Mouse (Mus musculus) testis, adult 2 months (tissue): ENCODE measurements at regions not wholly inside any gene's neighbourhood (a gene's known extent, or its start where the extent isn't known, plus 50 kb on each side); places are given as distances from the start of the nearest gene placed in this dataset.
A peak's percentile ranks its signal among the peaks of the same experiment; 100 is the strongest.

ENCODE experiments used
- H3K27ac ChIP-seq: fragments of 200-500 bp; 2 replicates; pipeline ENCODE4 v1.5.1; 2012; ENCODE audit warnings: low read depth, low read length; ENCODE audit not compliant: control insufficient read depth, insufficient read depth
- H3K27me3 ChIP-seq: fragments of 200-500 bp; 2 replicates; pipeline ENCODE4 v1.6.1; 2012; ENCODE audit warnings: mild to moderate bottlenecking, low read length, moderate library complexity; ENCODE audit not compliant: control insufficient read depth, insufficient read depth
- H3K36me3 ChIP-seq: fragments of 200-500 bp; 2 replicates; pipeline ENCODE4 v1.6.1; 2012; ENCODE audit warnings: mild to moderate bottlenecking, low read length; ENCODE audit not compliant: control insufficient read depth, insufficient read depth
- H3K4me1 ChIP-seq: fragments of 200-500 bp; 2 replicates; pipeline ENCODE4 v1.6.1; 2012; ENCODE audit warnings: low read length; ENCODE audit not compliant: control insufficient read depth, insufficient read depth
- H3K4me3 ChIP-seq: fragments of 200-500 bp; 2 replicates; pipeline ENCODE4 v1.5.1; 2012; ENCODE audit warnings: low read depth, mild to moderate bottlenecking, low read length, moderate library complexity, mixed read lengths; ENCODE audit not compliant: control insufficient read depth
- CTCF ChIP-seq: fragments of 200-500 bp; IDR thresholded peaks from 2 replicates; pipeline ENCODE4 v1.5.1; 2012; ENCODE audit warnings: low read depth, mild to moderate bottlenecking, inconsistent platforms, low read length, moderate library complexity; ENCODE audit not compliant: control insufficient read depth, insufficient read depth, insufficient replicate concordance
- POLR2A ChIP-seq: fragments of 200-500 bp; IDR thresholded peaks from 2 replicates; pipeline ENCODE4 v1.6.1; 2012; ENCODE audit warnings: low read depth, mild to moderate bottlenecking, inconsistent platforms, low read length, moderate library complexity; ENCODE audit not compliant: control insufficient read depth

- no peak overlapping the region for H3K4me3 ChIP-seq
- TF ChIP-seq POLR2A: no peak
- H3K27me3 ChIP-seq: no peaks in the 10 kb centered on the region
- no peaks in the 10 kb centered on the region for H3K4me1 ChIP-seq
- no peaks in the 10 kb centered on the region for H3K36me3 ChIP-seq
- no peak overlapping the region for H3K27ac ChIP-seq
Observed at GRCm38 (mm10) chr15:97449001-97449400, 201.9 kb upstream of the Amigo2 start.

DNA sequence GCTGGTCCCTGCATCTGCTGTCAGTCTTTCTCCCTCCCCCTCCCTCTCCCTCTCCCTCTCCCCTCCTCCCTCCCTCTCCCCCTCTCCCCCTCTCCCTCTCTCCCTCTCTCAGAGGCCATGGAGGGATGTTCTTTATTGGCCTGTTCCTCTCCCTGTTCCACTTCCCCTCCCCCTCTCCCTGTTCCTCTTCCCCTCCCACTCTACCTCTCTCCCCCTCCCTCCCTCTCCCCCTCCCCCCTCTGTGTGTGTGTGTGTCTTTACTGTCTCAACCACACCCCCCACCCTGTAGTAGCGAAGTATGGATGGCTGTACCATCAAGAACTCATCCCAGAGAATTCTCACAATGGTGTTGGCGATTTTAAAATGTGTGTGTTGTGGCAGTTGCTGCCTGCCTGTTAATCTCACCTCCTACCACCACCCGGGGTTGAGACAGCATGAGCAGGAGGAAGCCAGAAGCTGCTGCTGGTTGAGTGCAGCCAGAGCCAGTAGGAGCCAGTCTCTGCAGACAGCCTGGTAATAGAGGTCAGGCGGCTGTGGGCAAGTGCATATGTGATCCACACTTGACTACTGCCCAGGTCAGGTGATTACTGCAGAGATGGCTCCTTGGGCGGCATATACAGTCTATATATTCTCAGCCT, 201.3 kb upstream of the Amigo2 start:
- H3K27ac ChIP-seq: no peak overlapping the region
- H3K27me3 ChIP-seq: no peaks in the 10 kb centered on the region
- no peak overlapping the region for H3K4me3 ChIP-seq
- TF ChIP-seq CTCF (no peak), POLR2A (no peak)
- no peaks in the 10 kb centered on the region for H3K4me1 ChIP-seq
- H3K36me3 ChIP-seq: no peaks in the 10 kb centered on the region

DNA sequence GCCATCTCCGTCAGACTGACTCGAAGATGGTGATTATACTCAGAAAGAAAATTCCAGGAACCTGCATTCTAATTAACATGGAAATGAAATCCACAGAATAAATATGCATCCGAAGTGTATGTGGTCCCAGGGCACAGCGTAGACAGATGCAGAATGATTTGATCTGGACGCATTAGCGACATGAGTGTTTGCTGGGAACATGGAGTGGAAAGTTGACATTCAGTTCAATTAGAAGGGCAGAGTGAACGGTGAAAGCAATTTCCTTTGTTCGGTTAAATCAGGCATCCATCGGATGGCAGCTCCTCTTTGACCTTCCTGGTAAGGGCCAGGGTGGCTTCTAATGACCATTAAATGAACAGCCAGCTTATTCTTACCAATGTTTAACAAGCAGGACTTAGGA, 199.1 kb upstream of the Amigo2 start:
- Histone ChIP-seq H3K27ac (0 out of 2 replicates have a peak overlapping the region, but pooled peaks have one; percentile 13), H3K4me1 (no peaks in the 10 kb centered on the region), H3K4me3 (no peak overlapping the region), H3K36me3 (no peaks in the 10 kb centered on the region), H3K27me3 (no peaks in the 10 kb centered on the region)
- TF ChIP-seq POLR2A: no peak
- TF ChIP-seq CTCF: no peak

DNA sequence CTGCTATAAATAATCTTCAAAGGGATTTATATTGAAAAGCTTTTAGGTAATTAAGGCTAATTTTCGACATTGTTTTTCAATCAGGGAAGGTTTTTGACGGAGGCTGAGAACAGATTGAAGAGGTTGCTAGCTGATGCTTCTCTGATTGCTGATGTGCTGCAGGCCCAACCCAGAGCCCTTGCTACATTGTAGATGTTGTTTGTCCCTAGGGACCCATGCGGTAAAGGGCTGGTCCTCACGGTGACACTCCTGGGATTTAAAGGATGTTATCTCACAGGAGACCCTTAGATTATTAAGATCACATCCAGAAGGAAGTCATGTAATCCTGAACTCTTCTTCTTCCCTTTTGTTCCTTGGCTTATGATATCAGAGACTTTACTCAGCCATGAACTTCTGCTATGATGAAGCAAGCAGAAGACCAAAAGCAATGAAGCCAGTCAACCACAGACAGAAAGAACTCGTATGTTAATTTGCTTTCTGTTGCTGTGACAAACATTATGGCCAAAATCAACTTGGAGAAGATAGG, 191.2 kb upstream of the Amigo2 start:
- Histone ChIP-seq H3K27me3 (no peaks in the 10 kb centered on the region), H3K4me3 (no peak overlapping the region), H3K27ac (no peak overlapping the region), H3K36me3 (no peaks in the 10 kb centered on the region), H3K4me1 (no peaks in the 10 kb centered on the region)
- no peak for TF ChIP-seq POLR2A
- no peak for TF ChIP-seq CTCF
